Mouse (Mus musculus) small intestine, adult 2 months (tissue): ENCODE measurements around the gene Gm42420.

Experiments
- CTCF ChIP-seq: fragments of 200-500 bp; IDR thresholded peaks from 2 replicates; pipeline ENCODE4 v1.5.1; 2012; ENCODE audit warnings: low read depth, mild to moderate bottlenecking, control low read depth, inconsistent platforms, low read length, moderate library complexity, mixed read lengths; ENCODE audit not compliant: insufficient replicate concordance, insufficient read length; ENCODE audit errors: extremely low read depth
- POLR2A ChIP-seq: fragments of 200-500 bp; IDR thresholded peaks from 2 replicates; pipeline ENCODE4 v1.6.1; 2012; ENCODE audit warnings: low read depth, mild to moderate bottlenecking, control low read depth, inconsistent platforms, low read length, moderate library complexity

DNA sequence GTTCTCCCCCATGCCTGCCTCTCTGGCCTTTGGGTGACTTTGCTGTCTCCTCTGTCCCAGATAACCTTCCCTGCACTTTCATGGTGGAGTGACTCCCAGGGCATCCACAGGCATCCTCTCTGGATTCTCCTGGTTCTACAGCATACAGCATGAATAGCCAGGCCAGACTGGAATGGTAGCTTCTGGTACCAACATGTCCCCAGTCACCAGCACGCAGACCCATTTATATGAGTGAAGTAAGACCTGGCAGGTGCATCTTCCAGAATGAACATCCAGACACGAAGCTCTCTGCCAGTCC is 30.0 kb upstream of the Gm42420 start:
- no peak for TF ChIP-seq POLR2A
- TF ChIP-seq CTCF = no peak
